Mouse (Mus musculus) gastrocnemius, adult 2 months (tissue): ENCODE data around the gene Il12rb1. TPM values are rescaled to one million over a fixed set of nuclear protein-coding genes. Genes with fewer than 3 reads are reported as not detected.

ENCODE experiments used
- DNase-seq: peaks from one replicate; pipeline ENCODE4 v3.0.0; 2022
- H3K27ac ChIP-seq: fragments of 200-600 bp; 2 replicates; pipeline ENCODE4 v1.8.1; 2022; ENCODE audit warnings: mild to moderate bottlenecking
- H3K4me3 ChIP-seq: fragments of 200-600 bp; 2 replicates; pipeline ENCODE4 v1.8.1; 2022; ENCODE audit warnings: mild to moderate bottlenecking, moderate library complexity
- CTCF ChIP-seq: fragments of 200-600 bp; IDR thresholded peaks from 2 replicates; pipeline ENCODE4 v1.8.1; 2022; ENCODE audit warnings: antibody characterized with exemption, mild to moderate bottlenecking, moderate library complexity
- intact Hi-C: fragments of 180-260 bp; cut with DNase I; formaldehyde crosslinking; loops from one replicate; pipeline ENCODE4 v1.15.1; 2025
- long read RNA-seq, 2 experiments: library from polyadenylated mRNA; stranded (forward); transcript quantifications; one replicate each; pipeline ENCODE4 v2.0.0; 2021
- total RNA-seq, 2 experiments: library from RNA; stranded (reverse); gene quantifications; 2 replicates each; pipeline ENCODE4 v1.2.3; 2021

Gene Il12rb1
- not detected for total RNA-seq
- long read RNA-seq, experiment 1 = 0 reads
- long read RNA-seq, experiment 2 = 0 reads

DNA sequence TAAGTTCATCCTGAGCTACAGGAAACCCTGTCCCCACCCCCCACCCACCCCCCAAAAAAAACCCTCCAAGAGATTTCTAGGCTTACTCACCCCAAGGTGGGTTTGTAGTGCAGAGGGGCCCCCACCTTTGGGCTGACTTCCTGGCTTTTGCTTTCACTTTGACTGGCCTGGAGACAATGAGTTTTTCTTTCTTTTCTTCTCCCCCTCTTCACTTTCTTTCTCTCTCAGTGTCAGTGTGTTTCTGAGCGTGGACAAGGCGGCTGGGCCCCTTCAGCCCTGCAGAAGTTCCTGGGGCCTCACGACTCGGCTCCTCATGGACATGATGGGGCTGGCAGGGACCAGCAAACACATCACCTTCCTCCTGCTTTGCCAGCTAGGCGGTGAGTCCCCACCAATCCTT is at the start of gene Il12rb1:
Il12rb1 (plus strand) TSS at position 211 of the 400 bp plus-strand sequence.
- Histone ChIP-seq H3K27ac (no peak within 1 kb of the TSS), H3K4me3 (no peak within 1 kb of the TSS)
- TF ChIP-seq CTCF = no peak
- intact Hi-C loops = loop anchor here (10.0 kb wide), 1 partner anchor 47 kb away; no protein-coding TSS in a partner anchor
- DNase-seq = no peak

DNA sequence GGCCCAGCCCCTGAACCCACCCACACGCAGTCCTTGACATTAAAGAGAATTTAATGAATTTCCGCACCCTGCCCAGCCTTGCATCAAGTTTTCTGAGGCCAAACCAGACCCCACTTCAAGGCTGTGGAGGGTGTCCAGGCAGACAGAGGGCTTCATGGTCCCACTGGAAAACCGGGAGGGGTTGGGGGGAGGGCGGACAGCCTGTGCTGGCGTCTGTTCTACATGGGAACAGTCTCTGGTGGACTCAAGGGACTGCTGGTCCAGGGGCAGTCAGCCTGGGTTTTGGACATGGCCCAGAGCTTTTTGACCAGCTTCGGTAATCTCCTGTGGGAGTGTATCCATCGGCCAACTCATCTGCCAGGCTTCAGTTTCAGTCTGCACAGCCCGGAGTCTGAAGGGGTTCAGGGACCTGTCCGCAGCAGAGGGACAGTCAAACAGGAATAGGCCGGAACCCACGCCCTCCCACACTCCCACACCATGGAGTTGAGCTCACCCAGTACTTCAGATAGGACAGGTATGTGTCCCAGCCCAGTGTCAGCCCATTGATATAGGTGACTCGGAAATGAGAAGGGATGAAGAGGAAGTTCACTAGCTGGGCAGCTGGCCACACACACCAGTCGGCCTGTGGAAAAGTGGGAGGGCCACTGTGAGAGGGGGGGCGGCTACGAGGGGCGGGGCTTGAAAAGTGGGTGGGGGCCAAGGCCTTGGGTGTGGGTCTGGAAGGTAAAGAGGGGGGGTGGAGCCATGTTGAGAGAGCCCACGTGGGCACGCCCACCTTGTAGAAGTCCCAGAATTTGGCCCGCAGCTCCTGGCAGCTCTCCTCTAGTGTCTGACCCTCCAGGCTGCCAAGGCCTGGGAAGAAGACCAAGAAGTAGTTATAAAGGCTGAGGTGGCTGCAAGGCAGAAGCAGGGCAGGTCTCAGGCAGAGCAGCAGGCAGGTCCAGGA is 49.4 kb upstream of the Il12rb1 start:
- peak overlapping the region; percentile 94 for H3K27ac ChIP-seq
- peak overlapping the region; percentile 88 for H3K4me3 ChIP-seq
- peak; percentile 69 for DNase-seq
- intact Hi-C loops = no loop called here
- no peak for TF ChIP-seq CTCF

DNA sequence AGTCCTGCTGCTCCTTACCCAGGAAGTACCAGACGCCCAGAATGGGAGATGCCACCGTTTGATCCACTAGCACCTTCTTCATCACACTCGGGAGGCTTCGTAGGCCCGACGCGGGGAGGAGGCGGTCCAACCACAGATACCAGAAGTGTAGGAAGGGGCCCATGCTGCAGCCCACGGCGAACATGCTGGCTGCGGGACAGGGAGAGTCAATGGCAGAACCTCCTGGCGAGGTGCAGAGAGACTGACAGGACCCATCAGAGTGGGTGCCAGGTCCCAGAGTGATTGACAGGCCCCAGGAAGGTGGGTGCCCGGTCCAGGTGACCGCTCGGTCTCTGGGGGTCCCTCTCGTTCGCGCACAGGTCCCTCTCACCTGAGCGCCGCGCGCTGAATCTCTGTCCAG is 47.9 kb upstream of the Il12rb1 start:
- H3K27ac ChIP-seq = peak overlapping the region; percentile 94
- intact Hi-C loops = no loop called here

DNA sequence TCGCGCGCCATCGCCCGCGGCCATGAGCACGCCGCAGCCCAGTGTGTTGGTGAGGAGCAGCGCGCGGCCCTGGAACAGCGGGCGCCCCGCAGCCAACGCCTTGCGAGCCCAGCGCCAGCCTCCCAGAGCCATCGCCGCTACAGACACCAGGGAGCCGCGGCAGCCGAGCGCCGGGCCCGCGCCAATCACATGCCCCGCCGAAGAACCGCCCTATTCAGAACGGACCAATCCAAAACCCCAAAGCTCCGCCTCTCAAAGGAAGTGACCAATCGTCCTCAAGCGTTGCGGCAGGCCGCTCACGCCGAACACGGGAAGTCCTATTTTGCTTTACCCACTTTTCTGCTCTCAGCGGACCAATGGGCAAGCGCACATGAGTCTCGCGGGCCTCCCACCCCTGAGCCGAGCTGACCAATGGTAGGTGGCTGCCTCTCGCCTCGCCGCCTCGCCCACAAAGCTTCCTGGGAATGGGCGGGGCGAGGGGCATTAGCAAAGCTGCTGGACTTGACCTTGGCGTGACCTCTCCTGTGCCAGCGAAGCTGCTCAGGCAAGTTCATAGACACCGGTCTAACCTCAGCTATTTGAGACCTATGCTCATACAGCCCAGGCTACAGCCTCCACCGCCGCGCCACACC is 47.4 kb upstream of the Il12rb1 start, which contains the start of gene Mpv17l2:
Mpv17l2 (minus strand) TSS at position 172 of the 632 bp plus-strand sequence.
- intact Hi-C loops = no loop called here
- TF ChIP-seq CTCF = no peak

More for the DNA sequence above, 47.9 kb upstream of the Il12rb1 start:
- DNase-seq = no peak
- TF ChIP-seq CTCF = no peak
- H3K4me3 ChIP-seq = peak overlapping the region; percentile 88

DNA sequence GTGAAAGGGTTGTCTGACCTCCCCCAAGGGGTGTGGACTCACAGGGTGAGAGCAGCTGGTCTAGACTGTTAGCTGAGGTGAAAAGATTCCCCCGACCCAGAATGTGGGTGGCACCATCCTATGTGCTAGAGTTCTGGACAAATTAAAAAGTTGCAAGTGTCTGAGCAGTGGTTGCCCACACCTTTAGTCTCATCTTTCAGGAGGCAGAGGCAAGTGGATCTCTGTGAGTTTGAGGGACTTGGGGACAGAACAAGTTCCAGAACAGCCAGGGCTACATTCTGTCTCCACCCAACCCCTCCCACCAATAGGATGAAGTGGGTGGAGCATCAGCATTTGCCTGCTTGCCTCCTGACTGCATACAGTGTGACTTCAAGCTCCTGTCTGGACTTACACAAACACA is 46.1 kb upstream of the Il12rb1 start:
- peak; percentile 27 for DNase-seq
- Histone ChIP-seq H3K4me3 (no peak overlapping the region), H3K27ac (peak overlapping the region; percentile 94)
- intact Hi-C loops = loop anchor here (1.0 kb wide), 1 partner anchor 11 kb away; no protein-coding TSS in a partner anchor
- no peak for TF ChIP-seq CTCF

More for the DNA sequence above, 47.4 kb upstream of the Il12rb1 start, which contains the start of gene Mpv17l2:
- Histone ChIP-seq H3K4me3 (peak within 1 kb of the TSS; percentile 88), H3K27ac (peak within 1 kb of the TSS; percentile 94)
- peak; percentile 96 for DNase-seq

DNA sequence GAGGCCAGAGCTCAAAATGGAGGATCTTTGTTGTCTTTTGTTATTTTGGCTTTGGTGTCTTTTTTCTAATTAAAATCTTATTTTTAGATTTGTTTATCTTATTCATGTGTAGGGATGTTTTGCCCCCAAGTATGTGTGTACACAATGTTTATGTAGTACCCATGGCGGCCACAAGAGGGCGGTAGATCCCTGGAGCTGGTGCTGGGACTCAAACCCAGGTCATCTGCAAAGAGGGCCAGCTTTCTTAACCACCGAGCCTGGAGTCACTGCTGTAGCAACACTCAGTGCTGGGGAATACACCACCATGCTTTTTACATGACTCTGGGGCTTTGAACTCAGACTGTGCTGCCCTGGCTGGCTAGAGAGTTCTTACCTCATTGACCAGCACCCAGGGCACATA is 44.9 kb upstream of the Il12rb1 start:
- TF ChIP-seq CTCF = peak; percentile 84
- intact Hi-C loops = no loop called here
- DNase-seq = peak; percentile 71
- no peak overlapping the region for H3K4me3 ChIP-seq
- no peak overlapping the region for H3K27ac ChIP-seq

DNA sequence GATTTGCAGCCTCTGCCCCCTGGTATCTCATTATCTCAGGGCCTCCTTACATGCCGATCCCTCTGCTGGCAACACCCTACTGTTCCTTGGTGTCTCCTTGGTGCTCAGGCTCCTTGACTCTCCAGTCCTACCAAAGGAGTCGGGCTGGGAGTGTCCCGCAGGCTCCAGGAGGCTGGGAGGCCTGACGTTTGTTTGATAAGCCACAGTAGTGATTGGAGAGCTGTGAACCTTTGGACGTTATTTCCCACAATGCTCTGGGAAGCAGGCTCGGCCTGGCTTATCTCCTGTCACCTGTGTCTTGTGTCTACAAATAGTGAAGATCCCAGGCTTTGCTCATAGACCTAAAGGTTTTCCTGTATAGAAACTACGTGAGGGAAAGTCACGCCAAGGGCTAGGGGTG is 44.2 kb upstream of the Il12rb1 start:
- no peak for DNase-seq
- H3K27ac ChIP-seq = no peak overlapping the region
- no peak overlapping the region for H3K4me3 ChIP-seq
- intact Hi-C loops = no loop called here
- no peak for TF ChIP-seq CTCF

DNA sequence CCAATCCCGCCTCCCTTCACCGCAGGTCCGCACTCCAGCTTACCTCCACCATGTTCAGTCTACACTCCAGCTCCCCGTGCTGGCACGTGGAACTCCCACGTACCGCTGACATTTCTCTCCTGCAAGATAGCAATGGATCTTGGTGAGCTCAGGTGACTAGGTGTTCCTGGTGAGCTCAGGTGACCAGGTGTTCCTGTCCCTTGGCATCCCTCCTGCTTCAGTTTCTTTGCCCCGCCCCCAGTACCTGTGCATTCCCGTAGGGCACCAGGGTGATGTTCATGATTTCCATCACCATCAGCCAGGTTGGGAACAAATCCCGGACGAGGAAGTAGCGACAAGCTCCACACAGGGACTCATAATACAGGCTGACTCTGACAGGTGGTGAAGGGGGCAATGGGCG is 43.6 kb upstream of the Il12rb1 start:
- DNase-seq = no peak
- intact Hi-C loops = loop anchor here (5.0 kb wide), 1 partner anchor 78 kb away; no protein-coding TSS in a partner anchor
- TF ChIP-seq CTCF = no peak

DNA sequence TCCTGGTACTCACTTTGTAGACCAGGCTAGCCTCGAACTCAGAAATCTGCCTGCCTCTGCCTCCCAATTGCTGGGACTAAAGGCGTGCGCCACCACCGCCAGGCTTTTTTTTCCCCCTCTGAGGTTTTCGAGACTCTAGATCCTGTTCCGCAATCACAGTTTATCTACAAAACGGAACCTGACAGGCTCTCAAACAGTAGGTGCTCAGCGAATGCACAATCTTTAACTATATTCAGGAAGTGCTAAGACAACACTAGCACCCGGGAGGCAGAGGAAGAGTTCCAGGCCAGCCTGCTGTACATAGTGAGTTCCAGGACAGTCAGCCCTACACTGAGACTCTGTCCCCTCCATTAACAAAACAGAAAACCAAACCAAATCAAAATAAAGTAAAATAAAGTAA is 42.9 kb upstream of the Il12rb1 start:
- peak overlapping the region; percentile 65 for H3K4me3 ChIP-seq
- no peak for TF ChIP-seq CTCF
- no peak for DNase-seq
- peak overlapping the region; percentile 84; the same call in 1 of the 2 replicates for H3K27ac ChIP-seq
- intact Hi-C loops = loop anchor here (5.0 kb wide), 1 partner anchor 77 kb away; no protein-coding TSS in a partner anchor

More for the DNA sequence above, 43.6 kb upstream of the Il12rb1 start:
- no peak overlapping the region for H3K27ac ChIP-seq
- H3K4me3 ChIP-seq = no peak overlapping the region; the same call in 1 of the 2 replicates

DNA sequence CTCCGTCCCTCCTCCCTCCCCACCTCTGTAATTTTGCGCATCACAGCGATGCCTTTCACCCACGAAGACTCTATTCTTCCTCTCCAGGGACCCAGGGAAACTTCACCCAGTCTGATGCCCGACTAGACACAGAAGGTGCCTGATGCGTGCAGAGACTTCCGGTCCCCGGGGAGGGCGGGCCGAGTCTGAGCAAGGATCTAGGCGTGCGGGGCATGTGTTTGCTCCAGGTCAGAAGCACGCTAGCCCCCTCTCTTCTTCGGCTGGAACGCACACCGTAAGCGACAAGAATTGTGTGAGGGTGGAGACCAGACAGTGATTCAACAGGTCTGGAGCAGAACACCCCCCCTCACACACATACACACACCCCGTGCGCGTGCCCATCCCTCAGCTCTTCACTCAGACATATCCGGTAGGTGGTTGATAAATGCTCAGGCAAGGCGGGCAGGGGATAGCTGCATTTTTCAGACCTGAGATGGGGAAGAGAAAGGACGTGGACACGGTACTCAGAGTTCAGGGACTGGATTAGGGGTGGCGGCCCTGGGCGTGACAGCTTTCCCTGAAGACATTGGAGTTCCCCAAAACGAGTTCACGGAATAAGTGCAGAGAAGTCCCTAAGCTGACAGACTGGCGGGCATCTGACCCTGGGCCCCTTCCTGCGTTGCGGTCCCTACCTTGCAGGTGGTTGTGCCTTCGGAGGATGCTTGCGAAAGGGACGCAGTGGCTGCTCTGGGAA is 42.2 kb upstream of the Il12rb1 start:
- Histone ChIP-seq H3K27ac (peak overlapping the region; percentile 84), H3K4me3 (peak overlapping the region; percentile 65)
- peak; percentile 70 for DNase-seq
- TF ChIP-seq CTCF = no peak
- intact Hi-C loops = loop anchor here (5.0 kb wide), 1 partner anchor 76 kb away; no protein-coding TSS in a partner anchor

DNA sequence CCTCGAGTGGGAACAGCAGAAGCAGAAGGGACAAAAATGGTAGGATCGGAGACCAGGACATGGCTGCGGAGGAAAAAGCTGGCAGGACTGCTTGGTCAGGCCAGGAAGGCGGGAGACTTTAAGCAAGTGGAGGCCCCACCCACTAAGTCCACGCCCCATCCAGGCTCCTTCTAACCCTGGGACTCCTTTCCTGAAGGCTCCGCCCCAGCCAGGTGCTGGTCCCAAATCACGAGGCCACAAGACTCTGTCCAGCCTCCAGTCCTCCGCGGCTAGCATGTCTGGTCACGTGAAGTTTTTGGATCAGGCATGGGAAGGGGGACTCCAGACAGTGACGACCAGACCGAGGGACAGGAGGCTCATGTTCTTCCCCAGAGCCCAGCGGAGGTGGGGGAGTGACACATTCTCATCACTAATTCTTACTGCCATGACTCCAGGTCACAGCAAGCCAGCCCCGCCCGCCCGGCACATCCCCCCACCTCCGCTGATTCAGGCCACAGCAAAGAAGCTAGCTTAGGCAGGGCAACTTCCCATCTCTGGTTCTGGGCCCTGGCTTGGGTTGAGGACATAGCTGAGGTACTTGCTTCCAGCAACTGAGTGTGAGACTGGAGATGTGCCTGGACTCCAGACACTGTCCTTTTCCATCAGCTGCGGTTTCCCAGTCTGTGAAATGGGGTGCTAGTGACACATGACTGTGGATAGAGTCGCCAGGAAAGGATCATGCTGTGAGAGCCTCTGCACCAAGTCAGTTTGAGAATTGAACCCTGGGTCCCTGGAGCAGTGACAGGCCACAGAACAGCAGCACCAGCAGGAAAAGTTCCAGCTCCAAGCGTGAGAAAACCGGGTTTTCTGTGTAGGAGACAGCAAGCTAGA is 41.4 kb upstream of the Il12rb1 start:
- TF ChIP-seq CTCF = no peak
- DNase-seq = peak; percentile 82
- H3K27ac ChIP-seq = peak overlapping the region; percentile 84
- intact Hi-C loops = loop anchor here (5.0 kb wide), 1 partner anchor 75 kb away; no protein-coding TSS in a partner anchor
- peak overlapping the region; percentile 65 for H3K4me3 ChIP-seq
